12 mouse cellular contexts compared by ENCODE assay signal in genomic region chr6:143336574-143336973, GRCm38 (mm10).
"Had no signal": no experiment of that assay in that cellular context is flagged by ENCODE, and none has a peak within 500 bp of the region (broad histone marks: within the 10 kb centered on the region; RNA-seq: fewer than 3 reads in every experiment).

No protein-coding gene starts in this region.

- H3K27me3 ChIP-seq: limb, embryonic 15.5 days; liver, embryonic 13.5 days; lung, embryonic 15.5 days; neural tube, embryonic 15.5 days had no signal

- H3K4me1 ChIP-seq: limb, embryonic 15.5 days; liver, embryonic 13.5 days; lung, embryonic 15.5 days; midbrain, embryonic 10.5 days; neural tube, embryonic 15.5 days had no signal

- H3K36me3 ChIP-seq: limb, embryonic 15.5 days; liver, embryonic 13.5 days; lung, embryonic 15.5 days; midbrain, embryonic 10.5 days; neural tube, embryonic 15.5 days had no signal

- H3K4me3 ChIP-seq: left cerebral cortex, adult 2 months; limb, embryonic 15.5 days; liver, embryonic 13.5 days; lung, embryonic 15.5 days; midbrain, embryonic 10.5 days; myocyte; neural tube, embryonic 15.5 days had no signal

- DNase-seq: kidney, adult 8-10 months; liver, embryonic 13.5 days; midbrain, embryonic 14.5 days; right cerebral cortex, adult 18-20 months; thymus, postnatal 4 days had no signal

- H3K27ac ChIP-seq: left cerebral cortex, adult 2 months; limb, embryonic 15.5 days; liver, embryonic 13.5 days; lung, embryonic 15.5 days; midbrain, embryonic 10.5 days; neural tube, embryonic 15.5 days; stomach, postnatal 0 days had no signal

- H3K9me3 ChIP-seq: limb, embryonic 15.5 days; liver, embryonic 13.5 days; lung, embryonic 15.5 days; midbrain, embryonic 10.5 days had no signal
